Mouse (Mus musculus) MEL-GATA-1-ER (cell line): Measurements from ENCODE around the gene Zbtb25.

ENCODE experiments used
- DNase-seq: peaks from one replicate; pipeline ENCODE4 v3.0.0-alpha.2; 2012; ENCODE audit warnings: low read depth; ENCODE audit errors: extremely low read depth

The Zbtb25 gene

DNA sequence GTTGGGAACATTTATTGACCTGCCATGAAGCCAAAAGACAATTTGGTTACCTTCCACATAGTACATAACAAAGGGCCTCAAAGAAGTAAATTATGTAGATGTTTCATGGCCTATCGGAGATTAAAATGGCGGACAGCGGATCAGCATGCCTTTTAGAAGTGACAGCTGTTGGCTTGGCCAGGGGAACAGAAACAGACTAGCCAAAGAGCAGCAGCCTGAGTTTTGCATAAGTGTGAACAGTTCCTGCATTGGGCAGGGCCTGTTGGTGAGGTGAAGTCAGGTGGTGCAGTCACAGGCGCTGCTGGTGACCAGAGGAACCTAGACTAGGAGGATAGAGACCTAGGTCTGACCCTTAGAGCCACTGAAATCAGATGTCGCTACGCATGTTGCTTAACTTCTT lies 7.7 kb upstream of the Zbtb25 start:
- DNase-seq = no peak

DNA sequence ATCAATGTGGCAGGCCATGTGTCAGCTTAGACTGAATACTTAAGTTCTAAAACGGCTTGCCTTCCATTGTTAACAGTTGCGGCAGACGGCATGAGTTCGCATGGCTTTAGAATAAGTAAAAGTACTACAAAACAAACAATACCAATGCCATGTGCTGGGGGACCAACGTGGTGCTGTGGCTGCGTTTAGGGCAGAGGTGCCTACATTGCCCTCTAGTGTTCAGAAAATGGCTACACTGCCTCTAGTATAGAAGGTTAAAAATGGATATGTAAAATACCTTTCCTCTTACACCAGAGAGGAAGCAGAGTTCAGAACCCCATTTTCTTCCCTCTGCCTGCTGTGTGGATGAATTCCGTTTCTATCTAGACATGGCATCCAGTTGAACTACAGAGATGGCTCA lies 7.2 kb upstream of the Zbtb25 start:
- peak; percentile 74 for DNase-seq

DNA sequence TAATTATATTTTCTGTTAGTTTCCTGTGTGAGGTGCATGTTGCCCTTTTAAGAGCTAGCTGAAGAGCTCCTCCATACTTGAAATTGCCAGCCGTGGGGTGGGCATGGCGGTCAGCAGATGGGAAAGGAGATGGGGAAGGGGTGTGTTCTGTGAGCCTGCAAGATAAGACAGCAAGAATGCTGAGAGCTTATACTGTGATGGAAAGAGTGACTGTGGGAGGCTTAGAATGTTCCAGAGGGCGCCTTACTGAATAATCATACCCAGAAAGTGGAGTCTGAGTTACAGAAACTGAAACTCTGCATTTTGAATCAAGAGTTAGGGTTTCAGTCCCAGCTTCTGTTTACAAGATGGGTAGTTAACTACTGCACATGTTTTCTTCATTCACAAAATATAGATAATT lies 6.1 kb upstream of the Zbtb25 start:
- peak; percentile 59 for DNase-seq

DNA sequence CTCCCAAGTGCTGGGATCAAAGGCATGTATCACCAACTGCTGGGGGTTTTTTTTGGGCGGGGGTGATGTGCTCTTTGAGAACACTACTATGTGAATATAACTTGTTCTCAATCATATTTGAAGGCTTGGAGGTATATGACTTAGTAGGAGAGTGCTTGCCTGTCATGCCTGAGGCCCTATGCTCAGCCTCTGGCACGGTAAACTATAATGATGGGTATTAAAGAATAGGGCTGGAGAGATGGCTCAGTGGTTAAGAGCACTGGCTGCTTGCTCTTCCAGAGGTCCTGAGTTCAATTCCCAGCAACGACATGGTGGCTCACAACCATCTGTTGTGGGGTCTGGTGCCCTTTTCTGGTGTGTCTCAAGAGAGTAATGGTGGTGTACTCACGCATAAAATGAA lies 5.5 kb upstream of the Zbtb25 start:
- no peak for DNase-seq

DNA sequence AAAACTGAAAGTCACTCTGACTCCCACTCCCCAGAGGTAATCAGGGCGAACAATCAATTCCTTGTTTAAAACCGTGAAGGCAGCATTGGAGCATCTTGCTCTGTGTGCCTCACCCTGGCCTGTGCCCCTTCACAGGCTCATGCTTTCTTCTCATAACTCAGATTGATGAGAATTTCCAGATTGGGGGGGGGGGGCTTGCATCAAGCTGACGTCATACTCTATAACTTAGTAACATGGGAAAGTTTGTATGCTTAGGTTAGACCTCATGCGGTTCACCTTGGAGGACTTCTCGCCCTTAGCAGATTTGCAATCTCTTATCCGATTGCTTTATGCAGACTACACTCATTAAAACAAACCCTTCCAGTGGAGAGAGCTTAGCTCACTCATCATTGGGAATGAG lies 4.6 kb upstream of the Zbtb25 start:
- no peak for DNase-seq

DNA sequence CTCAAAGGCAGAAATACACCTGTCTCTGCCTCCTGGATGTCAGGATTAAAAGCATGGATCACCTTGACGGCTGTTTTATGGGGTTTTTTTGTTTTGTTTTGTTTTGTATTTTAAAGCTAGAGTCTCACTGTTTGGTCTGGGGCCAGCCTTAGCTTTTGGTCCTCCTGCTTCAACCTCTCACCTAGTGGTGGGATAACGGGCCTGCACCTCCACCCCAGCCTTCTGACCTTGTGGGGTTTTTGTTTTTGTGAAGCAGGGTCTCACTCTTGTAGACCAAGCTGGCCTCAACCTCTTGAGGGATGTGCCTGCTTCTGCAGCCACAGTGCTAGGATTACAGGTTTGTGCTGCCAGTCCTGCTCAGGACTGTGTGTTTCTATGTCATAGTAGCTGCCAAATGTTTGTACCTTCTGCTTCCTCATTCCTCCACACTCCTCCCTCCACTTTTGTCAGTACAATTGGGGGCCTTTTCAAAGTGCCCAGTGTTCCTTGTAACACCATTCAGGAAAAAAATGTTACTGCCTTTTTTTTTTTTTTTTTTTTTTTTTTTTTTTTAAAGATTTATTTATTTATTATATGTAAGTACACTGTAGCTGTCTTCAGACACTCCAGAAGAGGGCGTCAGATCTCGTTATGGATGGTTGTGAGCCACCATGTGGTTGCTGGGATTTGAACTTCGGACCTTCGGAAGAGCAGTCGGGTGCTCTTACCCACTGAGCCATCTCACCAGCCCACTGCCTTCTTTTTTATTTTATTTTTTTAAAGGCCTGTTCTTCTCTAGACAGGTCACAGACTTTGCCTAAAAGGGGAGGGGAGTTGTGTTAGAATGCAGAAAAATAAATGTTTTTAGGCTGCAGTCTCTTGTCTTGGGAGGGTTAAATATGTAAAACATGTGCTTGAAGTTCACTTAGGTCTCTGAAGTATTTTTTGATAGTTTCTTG lies 3.7 kb upstream of the Zbtb25 start:
- DNase-seq = peak; percentile 51

DNA sequence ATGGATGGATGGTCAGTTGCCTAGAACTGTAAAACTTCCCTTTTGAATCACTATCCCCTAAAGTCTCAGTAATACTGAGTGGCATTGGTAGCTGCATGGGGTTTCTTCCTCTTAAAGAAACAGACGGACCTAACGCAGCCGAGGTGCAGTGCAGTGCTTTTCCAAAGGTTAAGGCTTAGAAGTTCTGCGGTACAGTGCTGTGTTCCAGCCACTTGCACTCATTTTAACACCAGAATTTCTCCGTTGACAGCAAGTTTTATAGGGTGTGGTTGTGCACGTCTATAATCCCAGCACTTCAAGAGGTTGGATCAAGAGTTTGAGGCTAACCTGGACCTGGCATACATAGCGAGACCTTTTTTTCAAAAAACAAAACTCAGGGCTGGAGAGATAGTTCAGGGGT lies 2.6 kb upstream of the Zbtb25 start:
- DNase-seq = peak; percentile 43

DNA sequence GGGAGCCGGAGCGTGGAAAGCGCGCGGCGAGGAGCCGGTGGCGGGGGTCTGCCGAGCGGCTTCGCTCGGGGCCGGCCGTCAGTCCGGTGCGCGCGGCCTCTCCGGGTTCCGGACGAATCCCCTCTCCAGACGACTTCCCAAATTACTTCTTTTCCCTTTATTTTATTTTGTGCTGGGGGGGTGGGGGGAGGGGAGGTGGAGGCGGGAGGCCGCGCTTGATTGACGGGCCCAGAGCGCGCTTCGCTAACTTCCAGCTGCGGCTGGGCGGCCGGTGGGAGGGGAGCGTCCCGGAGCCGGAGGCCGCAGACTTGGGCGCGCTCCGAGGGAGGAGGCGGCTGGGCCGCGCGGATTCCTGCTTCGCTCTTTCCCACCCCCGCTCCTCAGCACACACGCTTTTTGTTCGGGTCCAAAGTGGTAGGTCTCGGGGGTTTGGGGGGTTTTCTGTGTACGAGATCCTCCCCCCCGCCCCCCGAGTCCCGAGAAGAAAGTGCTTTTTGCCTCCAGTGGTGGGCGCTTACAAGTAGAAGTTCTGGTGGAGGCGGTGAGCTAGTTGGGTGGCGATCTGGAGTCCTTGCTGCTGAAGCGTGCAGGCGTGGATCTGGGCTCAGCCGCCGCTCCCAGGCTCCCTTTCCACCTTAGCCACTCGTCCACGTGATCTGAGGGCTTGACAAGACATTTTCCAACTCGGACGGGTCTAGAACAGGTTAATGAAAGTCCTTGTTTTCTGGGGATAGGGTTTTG lies 1.6 kb upstream of the Zbtb25 start:
- no peak for DNase-seq

DNA sequence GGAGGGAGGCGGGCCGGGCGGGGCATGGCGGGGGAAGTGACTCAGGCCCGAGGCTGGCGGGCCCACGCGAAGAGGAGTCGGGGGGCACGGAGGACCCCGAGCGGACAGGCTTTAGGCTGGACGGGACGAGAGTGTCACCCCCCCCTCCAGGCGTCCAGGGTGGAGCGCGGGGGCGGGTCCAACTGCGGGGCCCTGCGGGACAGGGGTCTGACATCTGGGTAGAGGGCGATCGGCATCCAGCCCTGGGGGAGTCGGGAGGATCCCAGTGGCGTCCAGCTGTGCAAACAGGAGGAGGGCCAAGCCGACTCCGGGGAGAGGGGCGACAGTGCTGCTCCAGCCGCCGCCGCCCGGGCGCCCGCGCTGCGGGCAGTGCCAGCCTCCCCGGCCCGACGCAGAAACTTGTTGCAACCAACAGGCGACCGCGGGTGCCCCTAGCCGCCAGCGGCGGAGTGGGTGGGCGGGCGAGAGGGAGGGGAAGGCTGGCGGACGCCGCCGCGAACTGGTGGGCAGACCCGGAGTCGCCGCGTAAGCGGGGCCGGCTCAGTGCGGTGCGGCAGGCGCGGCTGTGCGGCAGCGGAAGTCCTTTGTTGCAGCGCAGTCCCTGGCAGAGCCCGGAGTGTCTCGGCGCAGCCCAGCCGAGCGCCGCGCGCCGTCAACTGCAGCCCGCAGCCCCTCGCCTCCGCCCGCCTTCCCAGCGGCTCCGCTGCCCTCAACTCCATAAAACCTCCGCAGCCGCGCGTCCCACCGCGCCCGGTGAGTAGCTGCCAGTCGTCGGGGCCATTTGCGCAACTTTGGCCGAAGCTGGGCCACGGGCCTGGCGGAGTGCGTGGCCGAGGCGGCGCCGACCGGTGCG lies 802 bp upstream of the Zbtb25 start, which contains the start of gene Zbtb1:
TSS of gene Zbtb1 (plus strand) at position 289 of the 853 bp plus-strand sequence.
- no peak for DNase-seq

DNA sequence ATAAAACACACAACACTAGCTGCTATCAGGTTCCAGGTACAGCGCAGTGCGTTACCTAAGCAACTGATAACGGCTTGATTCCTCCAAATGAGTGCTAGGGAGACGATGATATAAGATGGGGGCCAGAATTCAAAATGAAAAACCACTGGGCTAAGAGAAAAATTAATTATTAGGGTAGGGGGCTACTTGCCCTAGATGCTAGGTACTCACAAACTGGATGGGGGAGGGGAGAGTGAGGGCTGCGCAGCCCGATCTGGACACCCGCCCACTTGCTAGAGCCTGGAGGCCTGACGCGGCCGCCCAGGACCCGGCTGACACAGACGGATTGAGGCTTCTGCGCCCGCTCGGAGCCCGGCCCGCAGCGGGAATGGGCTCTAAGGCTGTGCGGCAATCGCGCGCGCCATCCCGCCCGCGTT lies 604 bp downstream of the Zbtb25 start:
- DNase-seq = peak; percentile 56

DNA sequence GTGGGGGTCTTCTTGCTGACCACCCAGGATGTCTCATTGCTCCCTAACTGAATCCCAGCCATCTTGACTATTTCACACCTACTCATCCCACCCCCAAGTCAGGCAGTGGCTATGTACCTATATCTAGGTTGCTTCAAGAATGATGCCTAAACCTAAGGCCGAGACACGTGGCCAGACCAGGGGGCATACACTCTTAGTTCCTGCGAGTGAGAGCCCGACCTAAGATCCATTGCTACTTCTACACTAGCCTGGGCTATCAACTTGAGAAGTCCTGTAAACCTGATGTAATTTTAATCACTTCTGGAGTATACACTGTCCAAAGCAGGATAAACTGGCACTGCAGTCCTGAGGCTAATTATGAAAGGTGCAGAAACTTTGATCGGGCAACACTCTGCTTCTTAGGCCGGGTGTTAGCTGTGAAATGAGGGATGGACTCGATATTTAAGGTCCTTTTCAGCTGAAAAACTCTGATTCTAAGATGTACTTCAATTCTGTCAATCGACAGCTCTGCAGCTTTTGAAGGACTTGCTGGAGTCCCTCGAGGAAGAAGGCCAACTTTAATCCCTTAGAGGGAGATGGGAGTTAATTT lies 1.1 kb downstream of the Zbtb25 start:
- DNase-seq = no peak

DNA sequence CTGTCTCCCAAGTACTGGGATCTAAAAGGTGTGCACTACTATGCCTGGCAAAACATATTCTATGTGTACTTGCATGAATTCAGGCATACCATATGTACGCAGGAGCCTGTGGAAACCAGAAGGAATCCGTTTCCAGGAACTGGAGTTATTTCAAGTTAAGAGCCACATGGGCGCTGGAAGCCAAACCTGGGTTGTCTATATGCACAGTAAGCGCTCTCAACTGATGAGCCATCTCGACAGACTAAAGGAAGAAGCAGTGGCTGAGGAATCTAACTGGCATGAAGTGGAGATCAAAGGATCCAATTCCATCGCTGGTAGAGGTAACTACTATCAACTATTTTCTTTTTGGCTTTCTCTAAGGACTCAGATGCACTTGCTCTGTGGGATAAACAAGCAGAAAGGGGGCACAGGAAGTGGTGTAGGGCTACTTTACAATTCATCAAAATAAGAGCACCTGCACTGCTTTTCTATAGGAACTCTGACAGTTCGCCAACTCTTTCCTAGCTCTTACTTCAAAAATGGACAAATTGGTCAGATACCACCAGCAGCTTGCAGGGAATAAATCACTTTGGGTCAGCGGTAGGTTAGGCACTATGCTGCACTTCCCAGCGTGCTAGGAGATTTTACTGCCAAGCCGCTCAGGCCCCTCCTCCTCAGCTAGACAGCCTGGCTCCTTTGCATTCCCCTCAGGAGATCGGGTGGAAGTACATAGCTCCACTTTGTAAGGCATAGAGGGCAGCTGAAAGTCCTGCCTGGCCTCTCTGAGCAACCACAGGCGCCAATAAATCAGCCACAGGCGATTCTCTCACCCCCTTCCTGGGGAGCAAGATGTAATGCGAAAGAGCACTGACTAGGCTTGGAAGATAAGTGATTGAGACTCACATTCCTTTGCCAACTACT lies 2.1 kb downstream of the Zbtb25 start:
- peak; percentile 69 for DNase-seq

DNA sequence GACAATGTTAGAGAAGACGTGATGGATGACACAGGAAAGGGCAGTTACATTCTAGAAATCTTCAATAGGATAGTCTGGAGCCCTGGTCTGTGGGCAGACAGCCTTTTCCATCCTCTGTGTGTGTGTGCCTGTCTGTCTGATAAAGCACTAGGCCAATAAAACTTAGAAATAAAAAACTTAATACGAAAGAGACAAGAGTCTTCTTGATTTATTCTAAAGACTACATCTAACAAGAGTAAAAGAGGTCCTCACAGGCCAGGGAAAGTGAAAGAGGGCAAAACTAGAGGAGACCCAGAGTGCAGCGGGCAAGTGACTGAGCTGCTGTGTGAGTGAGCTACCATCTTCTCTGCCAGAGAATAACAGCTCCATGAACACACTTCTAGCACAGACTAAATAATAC lies 3.1 kb downstream of the Zbtb25 start:
- DNase-seq = no peak

DNA sequence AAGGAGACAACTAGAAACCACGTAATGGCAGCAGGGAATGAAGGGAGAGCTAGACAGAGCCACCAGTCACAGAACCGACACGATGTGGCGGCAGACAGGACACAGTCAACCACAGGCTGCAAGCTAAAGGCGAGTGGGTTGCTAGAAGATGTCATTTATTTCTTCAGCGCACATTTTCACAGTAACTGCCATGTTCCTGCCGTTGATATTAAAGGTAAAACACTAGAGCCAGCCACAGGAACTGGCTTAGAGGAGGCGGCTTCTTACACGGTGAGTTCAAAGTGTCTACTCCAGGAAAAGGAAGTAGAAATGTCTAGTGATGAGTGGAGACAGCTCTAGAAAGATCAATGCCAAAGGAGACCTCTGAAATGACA lies 7.1 kb downstream of the Zbtb25 start:
- DNase-seq = peak; percentile 43

DNA sequence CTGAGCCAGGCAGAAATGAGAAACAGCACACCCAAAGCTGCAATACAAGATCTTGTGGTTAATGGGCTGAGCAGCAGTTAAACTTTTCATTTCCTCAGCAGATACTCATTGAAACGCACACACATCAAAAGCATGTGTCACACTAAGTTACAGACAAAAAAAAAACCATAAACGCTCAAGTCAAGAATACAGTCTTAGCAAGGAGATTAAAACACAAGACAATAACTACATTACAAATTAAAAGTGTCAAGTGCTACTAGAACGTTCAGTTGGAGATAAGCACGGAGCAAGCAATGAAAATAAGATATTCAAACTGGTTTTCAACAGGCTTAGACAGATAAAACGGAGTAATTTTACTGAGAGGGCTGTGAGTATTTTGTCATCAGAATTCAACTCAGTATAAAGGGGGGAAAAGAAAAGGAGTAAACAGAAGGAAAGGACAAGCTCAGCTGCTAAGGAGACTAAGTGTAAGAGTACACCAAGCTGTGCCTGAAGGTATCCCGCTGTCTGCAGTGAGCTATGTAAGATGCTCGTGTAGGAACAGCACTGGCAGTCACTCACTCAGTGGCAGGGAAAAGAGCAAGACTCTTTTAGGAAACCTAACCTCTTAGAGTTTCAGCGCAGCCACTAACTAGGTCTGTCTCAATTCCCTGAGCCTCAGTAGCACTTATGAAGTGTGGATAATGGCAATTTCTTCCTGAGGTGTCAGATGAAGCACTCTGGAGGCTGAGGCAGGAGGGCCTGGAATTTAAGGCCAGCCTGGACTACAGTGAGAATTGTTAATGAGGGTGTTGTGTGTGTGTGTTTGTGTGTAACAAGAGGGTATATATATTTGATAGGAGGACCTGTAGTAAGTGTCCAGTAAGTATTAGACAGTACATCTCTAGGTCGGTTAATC lies 7.7 kb downstream of the Zbtb25 start:
- peak; percentile 88 for DNase-seq

DNA sequence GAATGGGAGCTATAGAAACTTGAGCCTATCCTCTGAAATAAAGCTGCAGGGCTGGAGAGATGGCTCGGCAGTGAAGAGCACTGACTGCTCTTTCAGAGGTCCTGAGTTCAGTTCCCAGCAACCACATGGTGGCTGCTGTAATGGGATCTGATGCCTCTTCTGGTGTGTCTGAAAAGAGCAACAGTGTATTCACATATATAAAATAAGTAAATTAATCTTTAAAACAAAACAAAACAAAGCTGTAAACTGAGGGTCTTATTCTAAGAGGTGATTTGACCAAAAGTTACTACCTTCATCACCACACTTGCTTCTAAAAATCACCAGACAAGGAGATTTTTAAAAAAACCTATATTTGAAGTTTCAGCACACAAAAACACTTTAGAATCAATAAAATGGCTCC lies 8.5 kb downstream of the Zbtb25 start:
- DNase-seq = no peak

DNA sequence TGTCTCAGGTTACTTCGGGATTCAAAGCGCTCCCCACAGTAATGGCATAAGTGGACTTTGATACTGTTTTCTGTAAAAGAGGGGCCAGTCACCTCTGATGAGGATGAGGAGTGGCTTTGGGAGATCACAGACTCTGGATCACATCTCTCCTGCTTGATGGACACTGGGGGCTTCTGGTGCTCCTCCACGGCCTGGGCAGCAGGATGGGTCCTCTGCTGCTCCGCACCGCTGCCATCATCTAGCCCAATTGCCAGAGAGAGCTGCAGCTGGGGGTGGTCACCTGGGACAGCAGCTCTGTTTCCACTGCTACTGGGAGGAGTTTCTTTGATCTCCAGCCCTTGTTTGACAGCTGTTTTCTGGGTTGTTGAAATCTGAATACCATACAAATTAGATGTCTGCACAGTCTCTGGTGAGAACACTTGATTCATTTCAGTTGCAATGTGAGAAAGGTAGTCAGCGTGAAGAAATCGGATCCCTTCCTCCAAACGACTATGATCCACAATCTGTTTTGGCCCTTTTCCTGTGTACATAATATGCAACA lies 19.7 kb downstream of the Zbtb25 start:
- no peak for DNase-seq

DNA sequence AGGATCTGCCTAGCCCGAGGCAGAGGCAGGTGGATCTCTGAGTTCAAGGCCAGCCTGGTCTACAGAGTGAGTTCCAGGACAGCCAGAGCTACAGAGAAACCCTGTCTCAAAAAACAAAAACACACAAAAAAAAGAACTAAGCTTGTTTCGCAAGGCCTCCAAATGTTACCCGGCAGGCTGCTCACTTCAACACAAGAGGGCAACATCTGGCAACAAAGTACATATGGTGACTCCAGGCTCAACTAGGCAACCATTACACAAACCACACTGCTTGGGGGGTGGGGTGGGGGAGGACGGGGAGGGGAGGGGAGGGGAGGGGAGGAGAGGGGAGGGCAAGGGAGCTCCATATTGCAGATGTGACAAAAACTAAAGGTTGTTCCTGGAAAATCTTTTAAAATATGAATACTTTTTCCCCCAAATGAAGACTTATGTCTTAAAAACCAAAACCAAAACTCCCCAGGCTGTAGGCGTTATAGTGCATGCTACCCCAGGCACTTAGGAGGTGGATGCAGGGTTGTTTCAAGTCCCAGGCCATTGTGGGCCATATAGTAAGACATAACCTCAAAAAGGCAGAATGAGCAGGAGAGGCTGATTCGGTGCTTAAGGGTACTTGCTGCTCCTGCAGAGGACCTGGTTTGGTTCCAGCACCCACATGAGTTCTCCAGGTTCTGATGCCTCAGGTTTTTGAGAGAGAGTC lies 23.5 kb downstream of the Zbtb25 start:
- DNase-seq = no peak
